Mouse (Mus musculus): ENCODE measurements around the gene Adh4. TPM values are rescaled to one million over a fixed set of nuclear protein-coding genes. Genes with fewer than 3 reads are reported as not detected.

Adh4 gene
- polyA plus RNA-seq, 1 experiment from 2014 or later = 0.82 TPM

DNA sequence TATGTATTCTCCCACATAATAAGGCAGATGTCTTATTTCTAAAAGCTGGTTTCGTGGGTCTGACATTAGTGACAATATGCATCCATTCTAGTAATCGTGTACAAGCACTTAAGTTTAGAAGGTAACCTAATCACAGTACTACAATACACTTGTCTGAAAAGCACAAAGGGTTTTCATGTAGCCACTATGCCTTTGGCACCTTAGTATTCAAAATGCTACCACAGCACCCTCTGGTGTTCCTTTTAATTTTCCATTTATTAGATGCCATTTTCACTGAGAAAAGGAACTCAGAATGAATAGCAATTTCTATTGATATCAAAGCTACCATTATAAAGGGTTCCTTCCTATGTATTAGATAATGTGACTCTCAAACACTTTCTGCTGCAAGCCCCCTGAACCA is 16.6 kb downstream of the Adh4 start:
- H3K4me3 ChIP-seq (ENCODE audit: low read depth, low read length) = no peak overlapping the region
- DNase-seq (no peak), ATAC-seq (no peak)
- no peaks in the 10 kb centered on the region for H3K27me3 ChIP-seq (ENCODE audit: insufficient read depth, low read length)
- H3K4me1 ChIP-seq (ENCODE audit: insufficient read depth) = no peaks in the 10 kb centered on the region
- peaks cover 2% of the 10 kb centered on the region; the same call in 1 of the 2 replicates for H3K9me3 ChIP-seq (ENCODE audit: low read length)
- H3K9ac ChIP-seq (replicated peaks) = no peak overlapping the region
- no peak overlapping the region for H3K27ac ChIP-seq (ENCODE audit: low read depth)
- H3K36me3 ChIP-seq (replicated peaks; ENCODE audit: insufficient read depth, low read length) = no peaks in the 10 kb centered on the region
- WGBS (ENCODE audit: insufficient replicate concordance) = 63% methylated on average over 2 of the region's 2 CpGs
- H3K4me2 ChIP-seq (ENCODE audit: low read depth, low read length) = no peak overlapping the region
- TF ChIP-seq EP300 (IDR thresholded peaks at IDR 0.05; ENCODE audit: low read depth) (no peak), CTCF (IDR thresholded peaks at IDR 0.05; ENCODE audit: low read depth) (peak; percentile 62)

DNA sequence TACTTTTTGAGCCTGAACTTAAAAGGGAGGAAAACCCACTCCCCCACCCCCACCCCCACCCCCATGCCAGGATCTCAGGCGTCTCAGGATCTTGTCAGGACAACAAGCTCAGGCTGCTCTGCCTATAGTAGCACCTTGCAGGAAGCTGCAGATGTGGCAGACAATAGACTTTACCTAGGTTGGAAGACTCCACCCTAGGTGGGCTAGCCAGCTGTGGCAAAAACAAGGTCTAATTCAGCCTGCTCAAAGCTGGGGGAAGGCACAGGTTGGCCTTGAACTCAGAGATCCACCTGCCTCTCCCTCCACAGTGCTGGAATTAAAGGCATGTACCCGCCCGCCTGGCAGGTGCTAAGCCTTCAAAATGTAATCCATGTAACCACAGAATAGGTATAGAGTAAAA is 23.4 kb downstream of the Adh4 start:
- H3K4me2 ChIP-seq (ENCODE audit: low read depth, low read length) = no peak overlapping the region
- H3K9ac ChIP-seq (replicated peaks) = no peak overlapping the region
- no peak overlapping the region for H3K4me3 ChIP-seq (ENCODE audit: low read depth, low read length)
- no peak for DNase-seq
- no peaks in the 10 kb centered on the region for H3K27me3 ChIP-seq (ENCODE audit: insufficient read depth, low read length)
- WGBS (ENCODE audit: insufficient replicate concordance) = 75% methylated on average over 3 of the region's 3 CpGs
- H3K4me1 ChIP-seq (ENCODE audit: insufficient read depth) = peaks cover 7% of the 10 kb centered on the region
- no peak overlapping the region for H3K27ac ChIP-seq (ENCODE audit: low read depth)
- no peak for TF ChIP-seq EP300 (IDR thresholded peaks at IDR 0.05; ENCODE audit: low read depth)
- TF ChIP-seq CTCF (IDR thresholded peaks at IDR 0.05; ENCODE audit: low read depth) = no peak
- H3K9me3 ChIP-seq (ENCODE audit: low read length) = peaks cover 2% of the 10 kb centered on the region; the same call in 1 of the 2 replicates
- H3K36me3 ChIP-seq (replicated peaks; ENCODE audit: insufficient read depth, low read length) = no peaks in the 10 kb centered on the region
- no peak for ATAC-seq

DNA sequence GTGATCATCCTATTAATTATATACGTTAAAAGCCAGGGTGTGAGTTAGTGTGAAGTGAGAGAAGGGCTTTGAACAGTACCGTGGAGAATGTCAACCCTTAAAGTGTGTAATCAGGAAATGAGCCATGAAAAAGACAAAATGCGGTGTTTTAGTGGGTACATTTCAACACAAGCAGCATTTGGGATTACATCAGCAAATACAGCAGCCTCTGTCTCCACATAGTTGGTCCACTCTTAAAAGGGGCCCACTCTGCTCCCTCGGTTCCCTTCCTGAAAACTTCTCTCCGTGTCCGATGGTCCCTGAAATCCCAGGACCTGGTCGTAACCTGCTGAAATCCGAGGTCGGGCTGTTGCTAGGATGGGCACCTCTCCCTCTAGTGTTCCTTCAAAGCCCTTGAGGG is 26.9 kb downstream of the Adh4 start:
- Histone ChIP-seq H3K9ac (replicated peaks) (peak overlapping the region; percentile 53), H3K36me3 (replicated peaks; ENCODE audit: insufficient read depth, low read length) (peaks cover 15% of the 10 kb centered on the region), H3K27me3 (ENCODE audit: insufficient read depth, low read length) (no peaks in the 10 kb centered on the region), H3K9me3 (ENCODE audit: low read length) (no peaks in the 10 kb centered on the region), H3K4me3 (ENCODE audit: low read depth, low read length) (peak overlapping the region; percentile 77), H3K4me1 (ENCODE audit: insufficient read depth) (peaks cover 12% of the 10 kb centered on the region), H3K27ac (ENCODE audit: low read depth) (peak overlapping the region; percentile 94), H3K4me2 (ENCODE audit: low read depth, low read length) (peak overlapping the region; percentile 87)
- DNase-seq (no peak), ATAC-seq (peak; percentile 2)
- no peak for TF ChIP-seq EP300 (IDR thresholded peaks at IDR 0.05; ENCODE audit: low read depth)
- 0 out of 2 replicates have a peak, but pooled peaks have one; percentile 15 for TF ChIP-seq CTCF (IDR thresholded peaks at IDR 0.05; ENCODE audit: low read depth)
- WGBS (ENCODE audit: insufficient replicate concordance) = 2% methylated on average over 9 of the region's 9 CpGs

DNA sequence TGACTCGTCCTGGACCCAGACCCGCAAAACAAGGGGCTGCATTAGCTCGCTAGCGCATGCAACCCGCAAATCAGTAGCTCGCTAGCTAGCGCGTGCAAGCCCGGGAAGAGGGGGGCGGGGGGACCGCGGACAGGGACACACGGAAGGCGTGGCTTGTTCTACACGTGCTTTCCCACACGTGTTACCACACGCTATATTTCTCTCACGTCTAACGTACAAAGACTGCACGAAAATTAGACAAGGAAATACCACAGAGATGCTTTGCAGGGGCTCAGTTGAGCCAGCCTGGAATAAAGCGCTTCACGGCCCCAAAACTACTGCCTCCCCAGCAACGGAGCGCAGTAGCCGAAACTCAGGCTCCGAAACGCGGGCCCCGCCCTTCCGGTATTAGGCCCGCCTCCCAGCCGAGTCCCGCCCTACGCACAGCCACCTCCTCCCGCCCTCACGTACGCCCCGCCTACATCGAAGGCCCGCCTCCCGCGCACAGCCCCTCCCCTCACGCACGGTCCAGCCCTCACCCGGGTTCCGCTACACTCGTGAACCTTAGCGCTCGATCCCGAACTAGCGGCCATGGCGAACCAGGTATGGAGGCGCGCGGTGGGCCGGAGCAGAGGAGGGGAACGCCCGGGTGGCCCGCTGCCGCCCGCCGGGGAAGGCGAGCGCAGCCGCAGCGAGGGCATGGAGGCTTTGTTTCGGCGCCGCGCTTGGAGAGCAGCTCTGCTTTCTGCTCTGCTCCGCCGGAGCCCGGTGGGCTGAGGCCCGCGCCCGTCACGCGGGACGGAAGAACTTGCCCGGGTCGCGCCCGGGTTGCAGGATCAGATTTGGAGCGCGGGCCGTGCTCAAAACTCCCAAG is 27.6 kb downstream of the Adh4 start, which contains the start of gene Adh5:
Gene Adh5 (plus strand): TSS at position 482 of the 853 bp plus-strand sequence.
- Histone ChIP-seq H3K4me2 (ENCODE audit: low read depth, low read length) (peak within 1 kb of the TSS; percentile 87), H3K4me1 (ENCODE audit: insufficient read depth) (peaks cover 12% of the 10 kb centered on the region), H3K36me3 (replicated peaks; ENCODE audit: insufficient read depth, low read length) (peaks cover 15% of the 10 kb centered on the region), H3K27ac (ENCODE audit: low read depth) (peak within 1 kb of the TSS; percentile 94), H3K9ac (replicated peaks) (peak within 1 kb of the TSS; percentile 83), H3K4me3 (ENCODE audit: low read depth, low read length) (peak within 1 kb of the TSS; percentile 77), H3K27me3 (ENCODE audit: insufficient read depth, low read length) (no peaks in the 10 kb centered on the region), H3K9me3 (ENCODE audit: low read length) (no peaks in the 10 kb centered on the region)
- WGBS (ENCODE audit: insufficient replicate concordance) = under 1% methylated on average over 86 of the region's 86 CpGs
- peak; percentile 99 for ATAC-seq
- peak; percentile 98 for DNase-seq
- peak; percentile 59; the same call in 1 of the 2 replicates for TF ChIP-seq EP300 (IDR thresholded peaks at IDR 0.05; ENCODE audit: low read depth)
- peak; percentile 19; the same call in 1 of the 2 replicates for TF ChIP-seq CTCF (IDR thresholded peaks at IDR 0.05; ENCODE audit: low read depth)

DNA sequence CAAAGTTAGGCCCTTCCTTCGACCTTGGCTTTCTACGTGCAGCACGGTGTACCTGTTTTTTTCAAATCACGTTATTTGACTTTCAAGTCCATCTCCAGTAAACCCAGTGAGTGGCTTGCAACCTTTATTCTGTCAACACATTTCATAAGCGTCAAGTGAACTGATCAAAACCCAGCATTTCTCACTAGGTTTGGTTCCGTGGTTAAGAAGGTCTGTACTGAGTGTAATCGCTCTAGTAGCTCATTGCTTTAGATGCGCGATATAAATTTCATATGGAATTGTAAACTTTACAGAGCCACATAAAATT is 28.2 kb downstream of the Adh4 start:
- peak overlapping the region; percentile 77 for H3K4me3 ChIP-seq (ENCODE audit: low read depth, low read length)
- H3K27ac ChIP-seq (ENCODE audit: low read depth) = peak overlapping the region; percentile 94
- no peaks in the 10 kb centered on the region for H3K9me3 ChIP-seq (ENCODE audit: low read length)
- 2% methylated on average over 9 of the region's 9 CpGs for WGBS (ENCODE audit: insufficient replicate concordance)
- DNase-seq (no peak), ATAC-seq (peak; percentile 61)
- H3K36me3 ChIP-seq (replicated peaks; ENCODE audit: insufficient read depth, low read length) = peaks cover 21% of the 10 kb centered on the region
- no peaks in the 10 kb centered on the region for H3K27me3 ChIP-seq (ENCODE audit: insufficient read depth, low read length)
- TF ChIP-seq EP300 (IDR thresholded peaks at IDR 0.05; ENCODE audit: low read depth) = no peak
- TF ChIP-seq CTCF (IDR thresholded peaks at IDR 0.05; ENCODE audit: low read depth) = no peak
- peaks cover 12% of the 10 kb centered on the region for H3K4me1 ChIP-seq (ENCODE audit: insufficient read depth)
- peak overlapping the region; percentile 83 for H3K9ac ChIP-seq (replicated peaks)
- H3K4me2 ChIP-seq (ENCODE audit: low read depth, low read length) = peak overlapping the region; percentile 87

DNA sequence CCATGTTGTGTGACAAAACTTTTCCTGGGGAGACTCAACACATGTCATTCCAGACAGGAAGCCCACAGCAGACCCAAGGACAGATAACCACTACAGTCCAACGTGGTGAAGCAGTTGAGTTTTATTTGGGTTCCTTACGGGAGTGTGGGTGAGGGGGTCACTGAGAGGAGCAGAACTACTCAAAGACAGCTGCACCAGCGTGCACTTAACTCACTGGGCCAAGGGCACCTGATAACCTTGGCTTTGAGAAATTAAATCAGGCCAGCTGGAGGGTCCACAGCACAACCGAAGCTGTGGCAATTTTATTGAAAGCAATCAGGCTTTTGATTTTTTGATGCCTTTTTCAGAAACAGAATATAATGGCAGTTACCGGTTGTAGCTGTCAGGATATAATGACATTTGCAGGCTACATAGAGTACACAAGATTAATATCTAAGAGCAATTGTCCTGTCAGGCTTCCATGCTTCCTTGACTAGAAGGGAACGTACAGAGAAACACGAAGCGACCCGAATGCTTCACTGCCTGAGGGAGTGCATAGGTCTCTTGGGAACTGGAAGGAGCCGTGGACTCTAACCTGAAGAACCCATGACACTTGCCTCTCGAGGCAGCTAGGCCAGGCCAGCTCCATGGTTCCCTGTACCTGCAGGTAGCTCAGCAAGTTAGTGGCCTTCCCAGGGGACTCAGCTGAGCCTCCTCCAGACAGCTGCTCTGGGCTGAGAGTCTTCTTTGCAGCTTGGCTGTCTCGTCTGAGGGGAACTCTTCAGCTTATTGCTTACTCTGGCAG is 33.0 kb downstream of the Adh4 start:
- Histone ChIP-seq H3K27ac (ENCODE audit: low read depth) (no peak overlapping the region), H3K9me3 (ENCODE audit: low read length) (no peaks in the 10 kb centered on the region), H3K9ac (replicated peaks) (no peak overlapping the region), H3K27me3 (ENCODE audit: insufficient read depth, low read length) (no peaks in the 10 kb centered on the region), H3K4me3 (ENCODE audit: low read depth, low read length) (no peak overlapping the region), H3K4me1 (ENCODE audit: insufficient read depth) (peaks cover 5% of the 10 kb centered on the region; the same call in 1 of the 2 replicates), H3K36me3 (replicated peaks; ENCODE audit: insufficient read depth, low read length) (peaks cover 49% of the 10 kb centered on the region), H3K4me2 (ENCODE audit: low read depth, low read length) (no peak overlapping the region)
- DNase-seq = no peak
- TF ChIP-seq CTCF (IDR thresholded peaks at IDR 0.05; ENCODE audit: low read depth) (no peak), EP300 (IDR thresholded peaks at IDR 0.05; ENCODE audit: low read depth) (no peak)
- 70% methylated on average over 12 of the region's 12 CpGs for WGBS (ENCODE audit: insufficient replicate concordance)
- no peak for ATAC-seq
